Mouse (Mus musculus) MEL (cell line): Measurements from ENCODE around the gene Tmeff2.

Experiments used
- CTCF ChIP-seq, 3 experiments: IDR thresholded peaks in 2 of 3; conservative IDR thresholded peaks in 1 of 3; 2 replicates each; pipeline ENCODE4 v1.5.1; 2011 to 2012; ENCODE audit warnings: low read length in 3 of 3, low read depth in 2 of 3, mild to moderate bottlenecking in 2 of 3, improper control_type of control experiment in 1 of 3, inconsistent platforms in 1 of 3, mixed read lengths in 1 of 3, moderate library complexity in 1 of 3; ENCODE audit not compliant: control insufficient read depth in 1 of 3, insufficient read depth in 1 of 3, poor library complexity in 1 of 3, severe bottlenecking in 1 of 3
- GABPA ChIP-seq: IDR thresholded peaks from 2 replicates; pipeline ENCODE4 v1.6.1; 2012; ENCODE audit warnings: low read depth, mild to moderate bottlenecking, inconsistent platforms, low read length, improper control_type of control experiment, moderate library complexity
- GATA1 ChIP-seq: IDR thresholded peaks from 2 replicates; pipeline ENCODE4 v1.6.1; 2011; ENCODE audit warnings: low read depth, low read length, improper control_type of control experiment
- JUND ChIP-seq: IDR thresholded peaks from 2 replicates; pipeline ENCODE4 v1.6.1; 2011; ENCODE audit warnings: low read depth, mild to moderate bottlenecking, improper control_type of control experiment, low read length
- MAFK ChIP-seq: IDR thresholded peaks from 2 replicates; pipeline ENCODE4 v1.6.1; 2011; ENCODE audit warnings: low read depth, mild to moderate bottlenecking, low read length, improper control_type of control experiment, borderline replicate concordance
- MAX ChIP-seq: IDR thresholded peaks from 2 replicates; pipeline ENCODE4 v1.6.1; 2011; ENCODE audit warnings: low read length, improper control_type of control experiment
- MAZ ChIP-seq: IDR thresholded peaks from 2 replicates; pipeline ENCODE4 v1.6.1; 2012; ENCODE audit warnings: low read depth, mild to moderate bottlenecking, inconsistent platforms, low read length, improper control_type of control experiment
- MEF2A ChIP-seq: IDR thresholded peaks from 2 replicates; pipeline ENCODE4 v1.6.1; 2014; ENCODE audit warnings: low read depth, mild to moderate bottlenecking, inconsistent platforms, low read length, improper control_type of control experiment; ENCODE audit not compliant: poor library complexity, insufficient replicate concordance, severe bottlenecking; ENCODE audit errors: extremely low read depth
- POLR2A ChIP-seq, 2 experiments: IDR thresholded peaks; 2 replicates each; pipeline ENCODE4 v1.6.1; 2011 to 2012; ENCODE audit warnings: low read length in 2 of 2, mild to moderate bottlenecking in 2 of 2, control low read depth in 1 of 2, improper control_type of control experiment in 1 of 2, low read depth in 1 of 2, moderate library complexity in 1 of 2; ENCODE audit not compliant: control insufficient read depth in 1 of 2, insufficient read depth in 1 of 2, poor library complexity in 1 of 2
- USF1 ChIP-seq: IDR thresholded peaks from 2 replicates; pipeline ENCODE4 v1.6.1; 2014; ENCODE audit warnings: low read depth, mild to moderate bottlenecking, inconsistent platforms, low read length, improper control_type of control experiment, moderate library complexity
- ZC3H11A ChIP-seq: IDR thresholded peaks from 2 replicates; pipeline ENCODE4 v1.6.1; 2012; ENCODE audit warnings: low read depth, mild to moderate bottlenecking, inconsistent platforms, low read length, improper control_type of control experiment
- ZNF384 ChIP-seq: IDR thresholded peaks from 2 replicates; pipeline ENCODE4 v1.6.1; 2012; ENCODE audit warnings: low read depth, mild to moderate bottlenecking, inconsistent platforms, low read length, improper control_type of control experiment

DNA sequence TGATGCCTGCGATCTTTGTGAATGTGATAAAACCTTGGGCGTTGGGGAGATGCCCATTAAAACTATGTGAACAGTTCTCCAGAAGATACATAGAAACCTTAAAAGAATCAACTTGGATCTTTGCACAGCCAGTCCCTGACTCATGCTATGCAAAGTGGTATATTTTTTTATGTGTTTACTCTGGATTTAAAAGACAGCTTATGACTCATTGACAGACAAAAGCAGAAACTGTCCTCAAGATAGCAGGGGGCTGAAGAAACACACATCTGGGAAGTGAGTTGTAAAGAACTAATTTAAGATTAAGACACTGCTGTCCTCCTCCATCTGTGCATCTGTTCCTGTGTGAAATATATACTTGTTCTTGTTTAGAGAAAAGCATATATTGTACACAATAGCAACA lies 38.9 kb upstream of the Tmeff2 start:
- TF ChIP-seq MAZ (no peak), ZC3H11A (no peak), CTCF (IDR thresholded peaks at IDR 0.05 in 2 of 3, conservative IDR thresholded peaks at IDR 0.05 in 1 of 3; ENCODE audit: control insufficient read depth in 1 of 3, insufficient read depth in 1 of 3, low read depth in 2 of 3, low read length in 3 of 3, poor library complexity in 1 of 3, severe bottlenecking in 1 of 3) (no peak), POLR2A (IDR thresholded peaks at IDR 0.05; ENCODE audit: control insufficient read depth in 1 of 2, insufficient read depth in 1 of 2, low read depth in 1 of 2, low read length in 2 of 2, poor library complexity in 1 of 2) (no peak), ZNF384 (no peak), USF1 (no peak), MAX (no peak), MAFK (no peak), GATA1 (no peak), GABPA (no peak), JUND (no peak), MEF2A (no peak)
